Mouse (Mus musculus): ENCODE results near the gene Zcchc13. TPM values are rescaled to one million over a fixed set of nuclear protein-coding genes. Genes with fewer than 3 reads are reported as not detected.

Gene Zcchc13
- polyA plus RNA-seq, 1 experiment from 2014 or later, result not detected

GRCm38 (mm10) chrX:103622260-103622934, 8.0 kb upstream of the Zcchc13 start:
- Histone ChIP-seq H3K4me2 (peak overlapping the region; percentile 75), H3K9me3 (ENCODE audit: low read depth, low read length) (no peaks in the 10 kb centered on the region), H3K27me3 (ENCODE audit: insufficient read depth, low read length) (no peaks in the 10 kb centered on the region), H3K4me3 (ENCODE audit: low read depth, low read length) (peak overlapping the region; percentile 48), H3K9ac (peak overlapping the region; percentile 69), H3K36me3 (ENCODE audit: insufficient read depth) (no peaks in the 10 kb centered on the region), H3K27ac (ENCODE audit: low read depth) (peak overlapping the region; percentile 97), H3K4me1 (ENCODE audit: insufficient read depth) (no peaks in the 10 kb centered on the region)
- TF ChIP-seq CTCF (IDR thresholded peaks at IDR 0.05; ENCODE audit: low read depth), result peak; percentile 74
- 2% methylated on average over 33 of the region's 33 CpGs for WGBS
- DNase-seq, result peak; percentile 98
- peak; percentile 96 for ATAC-seq (ENCODE audit: insufficient read depth)

- Histone ChIP-seq H3K27ac (ENCODE audit: low read depth) (peak overlapping the region; percentile 86), H3K4me1 (ENCODE audit: insufficient read depth) (no peaks in the 10 kb centered on the region), H3K27me3 (ENCODE audit: insufficient read depth, low read length) (no peaks in the 10 kb centered on the region), H3K4me3 (ENCODE audit: low read depth, low read length) (peak overlapping the region; percentile 48), H3K9me3 (ENCODE audit: low read depth, low read length) (no peaks in the 10 kb centered on the region), H3K9ac (peak overlapping the region; percentile 65), H3K36me3 (ENCODE audit: insufficient read depth) (no peaks in the 10 kb centered on the region), H3K4me2 (peak overlapping the region; percentile 75)
- 3% methylated on average over 13 of the region's 13 CpGs for WGBS
- DNase-seq (peak; percentile 62), ATAC-seq (ENCODE audit: insufficient read depth) (0 out of 2 replicates have a peak, but pooled peaks have one; percentile 22)
- TF ChIP-seq CTCF (IDR thresholded peaks at IDR 0.05; ENCODE audit: low read depth), result no peak
Observed at GRCm38 (mm10) chrX:103622935-103623280, 7.5 kb upstream of the Zcchc13 start.

DNA sequence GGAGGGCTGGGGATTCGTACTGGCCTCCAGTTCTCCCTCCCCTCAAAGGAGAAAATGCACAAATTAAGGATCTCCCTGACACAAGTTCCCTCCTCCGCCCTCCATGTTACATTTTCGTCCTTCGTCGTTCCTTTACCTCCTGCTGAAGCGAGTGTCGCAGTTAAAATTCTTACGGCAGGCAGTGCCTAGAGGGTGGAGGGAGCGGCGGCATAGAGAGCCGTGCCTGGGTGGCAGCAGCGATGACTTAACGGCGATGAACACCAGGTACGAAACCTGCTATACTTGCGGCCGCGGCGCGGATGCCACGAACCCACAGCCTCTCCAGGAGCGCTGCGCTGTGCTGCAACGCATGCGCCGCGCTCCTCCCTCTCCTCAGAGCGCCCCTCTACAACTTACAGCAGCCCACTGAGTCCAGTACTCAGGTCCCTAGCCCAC, 7.0 kb upstream of the Zcchc13 start:
- ATAC-seq (ENCODE audit: insufficient read depth) (peak; percentile 26; the same call in 1 of the 2 replicates), DNase-seq (peak; percentile 63)
- Histone ChIP-seq H3K27me3 (ENCODE audit: insufficient read depth, low read length) (no peaks in the 10 kb centered on the region), H3K9ac (peak overlapping the region; percentile 65), H3K27ac (ENCODE audit: low read depth) (peak overlapping the region; percentile 86), H3K36me3 (ENCODE audit: insufficient read depth) (no peaks in the 10 kb centered on the region), H3K9me3 (ENCODE audit: low read depth, low read length) (no peaks in the 10 kb centered on the region), H3K4me3 (ENCODE audit: low read depth, low read length) (peak overlapping the region; percentile 48), H3K4me2 (peak overlapping the region; percentile 75), H3K4me1 (ENCODE audit: insufficient read depth) (no peaks in the 10 kb centered on the region)
- under 1% methylated on average over 26 of the region's 28 CpGs for WGBS
- TF ChIP-seq CTCF (IDR thresholded peaks at IDR 0.05; ENCODE audit: low read depth), result no peak

- Histone ChIP-seq H3K27ac (ENCODE audit: low read depth) (no peak overlapping the region), H3K9ac (no peak overlapping the region), H3K36me3 (ENCODE audit: insufficient read depth) (no peaks in the 10 kb centered on the region), H3K4me3 (ENCODE audit: low read depth, low read length) (no peak overlapping the region), H3K4me2 (0 out of 2 replicates have a peak overlapping the region, but pooled peaks have one; percentile 15), H3K9me3 (ENCODE audit: low read depth, low read length) (no peaks in the 10 kb centered on the region), H3K27me3 (ENCODE audit: insufficient read depth, low read length) (no peaks in the 10 kb centered on the region), H3K4me1 (ENCODE audit: insufficient read depth) (no peaks in the 10 kb centered on the region)
- 20% methylated on average over 5 of the region's 5 CpGs for WGBS
- DNase-seq (peak; percentile 71), ATAC-seq (ENCODE audit: insufficient read depth) (no peak)
- TF ChIP-seq CTCF (IDR thresholded peaks at IDR 0.05; ENCODE audit: low read depth), result peak; percentile 71
Observed at GRCm38 (mm10) chrX:103624426-103625168, 5.8 kb upstream of the Zcchc13 start.

GRCm38 (mm10) chrX:103628890-103629289, 1.5 kb upstream of the Zcchc13 start:
- no peak for DNase-seq
- 56% methylated on average over 1 of the region's 1 CpGs for WGBS
- no peaks in the 10 kb centered on the region; the same call in 1 of the 2 replicates for H3K27me3 ChIP-seq (ENCODE audit: insufficient read depth, low read length)
- H3K27ac ChIP-seq (ENCODE audit: low read depth), result no peak overlapping the region
- no peak overlapping the region for H3K4me2 ChIP-seq
- no peak overlapping the region for H3K9ac ChIP-seq
- H3K9me3 ChIP-seq (ENCODE audit: low read depth, low read length), result no peaks in the 10 kb centered on the region
- no peak overlapping the region for H3K4me3 ChIP-seq (ENCODE audit: low read depth, low read length)
- TF ChIP-seq CTCF (IDR thresholded peaks at IDR 0.05; ENCODE audit: low read depth), result no peak
- no peaks in the 10 kb centered on the region for H3K36me3 ChIP-seq (ENCODE audit: insufficient read depth)
- no peak for ATAC-seq (ENCODE audit: insufficient read depth)
- no peaks in the 10 kb centered on the region for H3K4me1 ChIP-seq (ENCODE audit: insufficient read depth)

DNA sequence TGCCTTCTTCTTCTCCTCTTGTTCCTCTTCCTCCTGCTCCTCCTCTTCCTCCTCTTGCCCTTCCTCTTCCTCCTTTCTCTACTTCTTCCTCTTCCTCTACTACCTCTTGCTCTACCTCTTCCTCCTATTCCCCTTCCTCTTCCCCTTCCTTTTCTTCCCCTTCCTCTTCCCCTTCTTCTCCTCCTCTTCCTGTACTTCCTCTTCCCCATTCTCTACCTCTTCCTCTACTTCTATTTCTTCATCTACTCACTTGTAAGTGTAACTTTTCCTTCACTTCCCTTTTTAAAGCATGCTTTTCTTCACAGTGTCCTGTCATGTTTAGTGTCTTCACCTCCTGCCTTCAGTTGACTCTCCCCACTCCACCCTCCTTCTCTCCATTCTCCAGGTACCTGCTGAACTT, 3.5 kb downstream of the Zcchc13 start:
- TF ChIP-seq CTCF (IDR thresholded peaks at IDR 0.05; ENCODE audit: low read depth), result no peak
- no peaks in the 10 kb centered on the region; the same call in 1 of the 2 replicates for H3K27me3 ChIP-seq (ENCODE audit: insufficient read depth, low read length)
- H3K9ac ChIP-seq, result no peak overlapping the region
- DNase-seq (no peak), ATAC-seq (ENCODE audit: insufficient read depth) (no peak)
- H3K9me3 ChIP-seq (ENCODE audit: low read depth, low read length), result no peaks in the 10 kb centered on the region
- no peak overlapping the region for H3K4me2 ChIP-seq
- no peak overlapping the region for H3K4me3 ChIP-seq (ENCODE audit: low read depth, low read length)
- no peaks in the 10 kb centered on the region for H3K36me3 ChIP-seq (ENCODE audit: insufficient read depth)
- no peak overlapping the region for H3K27ac ChIP-seq (ENCODE audit: low read depth)
- H3K4me1 ChIP-seq (ENCODE audit: insufficient read depth), result no peaks in the 10 kb centered on the region

- ATAC-seq (ENCODE audit: insufficient read depth) (no peak), DNase-seq (no peak)
- H3K9ac ChIP-seq, result no peak overlapping the region
- no peaks in the 10 kb centered on the region; the same call in 1 of the 2 replicates for H3K27me3 ChIP-seq (ENCODE audit: insufficient read depth, low read length)
- no peak for TF ChIP-seq CTCF (IDR thresholded peaks at IDR 0.05; ENCODE audit: low read depth)
- H3K9me3 ChIP-seq (ENCODE audit: low read depth, low read length), result no peaks in the 10 kb centered on the region
- H3K36me3 ChIP-seq (ENCODE audit: insufficient read depth), result no peaks in the 10 kb centered on the region
- H3K4me3 ChIP-seq (ENCODE audit: low read depth, low read length), result no peak overlapping the region
- H3K4me1 ChIP-seq (ENCODE audit: insufficient read depth), result no peaks in the 10 kb centered on the region
- H3K27ac ChIP-seq (ENCODE audit: low read depth), result no peak overlapping the region
- no peak overlapping the region for H3K4me2 ChIP-seq
Observed at GRCm38 (mm10) chrX:103636021-103636420, 5.6 kb downstream of the Zcchc13 start.
